Mouse (Mus musculus): ENCODE results near the gene Npy4r.

- TF ChIP-seq EP300 (IDR thresholded peaks at IDR 0.05; ENCODE audit: low read depth) (no peak), CTCF (IDR thresholded peaks at IDR 0.05; ENCODE audit: low read depth) (no peak)
Measured at GRCm38 (mm10) chr14:34135391-34135790, 16.9 kb downstream of the Npy4r start.
